Mouse (Mus musculus): ENCODE data around the gene Dimt1. TPM values are rescaled to one million over a fixed set of nuclear protein-coding genes. Genes with fewer than 3 reads are reported as not detected.

Gene Dimt1
- 34.8 TPM for polyA plus RNA-seq (2017; shearing (Covaris generic))

DNA sequence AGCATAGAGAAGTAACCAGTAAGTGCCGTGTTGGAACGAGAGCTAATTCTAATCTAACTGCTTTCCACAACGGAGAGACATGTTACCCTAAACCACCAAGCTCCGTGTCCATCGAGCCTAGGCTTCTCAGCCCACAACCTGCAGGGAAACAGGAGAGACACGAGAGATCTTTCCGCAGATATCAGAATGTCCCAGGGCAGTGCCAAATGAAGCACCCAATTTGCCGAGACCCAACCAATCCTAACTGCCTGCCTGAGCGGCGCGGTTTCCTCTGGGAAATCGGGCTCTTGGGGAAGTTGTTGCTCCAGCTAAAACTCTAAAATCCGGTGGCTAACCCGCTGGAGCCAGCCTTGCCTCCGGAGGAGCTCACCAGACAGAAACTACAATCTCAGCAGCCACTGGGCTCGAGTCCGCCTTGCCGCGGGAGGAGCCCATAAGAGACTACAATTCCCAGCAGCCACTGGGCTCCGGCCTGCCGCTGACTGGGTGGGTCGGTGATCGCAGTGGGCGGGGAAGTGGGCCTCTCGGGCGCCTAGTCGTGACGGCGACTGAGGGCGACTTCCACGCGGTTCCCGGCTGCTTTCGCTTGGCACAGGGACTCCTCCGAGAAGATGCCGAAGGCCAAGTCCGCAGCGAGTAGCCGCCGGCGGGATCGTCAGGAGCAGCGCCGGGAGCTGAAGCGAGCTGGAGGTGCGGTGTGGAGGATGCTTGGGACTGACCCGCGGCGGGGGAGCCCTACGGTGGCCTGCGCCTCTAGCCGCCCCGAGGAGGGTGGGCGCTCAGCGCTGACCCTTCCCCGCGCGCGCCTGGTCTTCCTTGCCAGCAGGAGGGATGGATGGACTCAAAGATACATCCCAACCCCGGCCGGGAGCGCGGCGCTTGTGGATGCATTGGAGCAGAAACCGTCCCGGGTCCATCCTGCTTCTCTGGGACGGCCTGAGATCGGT is at the start of gene Dimt1:
Gene Dimt1 (plus strand): TSS at position 534 of the 947 bp plus-strand sequence.

GRCm38 (mm10) chr13:106936256-106937137 is 10.4 kb upstream of the Dimt1 start, which contains the start of gene Ipo11:
TSS of gene Ipo11 (minus strand) at chr13:106936958.

Other genes with a start within 250 kb of the Dimt1 start
- gene Ipo11, start 10.2 kb upstream of the Dimt1 start, polyA plus RNA-seq (2017; shearing (Covaris generic)) = 36.6 TPM
- 9.4 TPM for gene Kif2a, start 75.0 kb downstream of the Dimt1 start, polyA plus RNA-seq (2017; shearing (Covaris generic))

All from CD4-positive, CD25-positive, alpha-beta regulatory T cell, adult 9 weeks (primary cell).